ENCODE assay signal across 8 mouse cellular contexts in the genomic region with DNA sequence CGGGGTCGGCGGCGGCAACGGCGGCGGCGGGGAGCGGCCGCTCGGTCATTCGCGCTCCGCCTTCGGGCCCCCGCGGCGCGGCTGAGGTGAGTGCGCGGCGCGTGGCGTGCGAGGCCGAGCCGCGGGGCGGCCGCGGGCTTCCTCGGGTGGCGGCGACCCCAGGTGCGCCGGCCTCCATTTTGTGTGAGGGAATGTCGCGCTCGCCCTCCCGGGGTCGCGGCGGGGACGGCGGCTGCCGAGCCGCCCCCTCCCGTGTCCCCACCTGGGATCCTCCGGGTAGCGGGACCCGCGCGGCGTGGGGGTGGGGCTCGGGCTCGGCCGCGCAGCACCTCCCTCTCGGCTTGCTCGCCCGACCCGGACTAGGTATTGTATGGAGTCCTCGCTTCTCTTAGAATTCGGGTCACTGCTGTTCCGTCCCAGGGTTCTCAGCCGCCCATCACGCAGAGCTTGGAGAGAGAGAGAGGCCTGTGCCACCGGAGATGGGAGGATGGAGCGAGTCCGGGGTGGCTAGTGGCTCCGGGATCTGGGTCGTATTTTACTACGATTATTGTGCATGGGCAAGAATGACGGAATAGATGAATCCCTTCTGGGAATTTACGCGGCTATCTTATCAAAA. TPM values are rescaled to one million over a fixed set of nuclear protein-coding genes. Genes with fewer than 3 reads are reported as not detected.
DNase-seq lines count a peak whose midpoint lies in the region; ATAC-seq and TF ChIP-seq lines count a peak whose summit lies in the region.

No protein-coding gene starts in this region.

- no peak for TF ChIP-seq EP300 in ES-Bruce4 (IDR thresholded peaks at IDR 0.05; ENCODE audit: insufficient read depth, low read depth, low read length)

- TF ChIP-seq CTCF in ES-Bruce4 (IDR thresholded peaks at IDR 0.05; ENCODE audit: low read depth, low read length), result no peak

- H3K27ac ChIP-seq in ES-Bruce4 (ENCODE audit: insufficient read depth, low read length), result peak overlapping the region; percentile 83
- peak overlapping the region; percentile 97 for H3K27ac ChIP-seq in midbrain, embryonic 16.5 days (ENCODE audit: low read length)

- under 1% methylated on average over 44 of the region's 76 CpGs for WGBS in midbrain, embryonic 16.5 days

- peak; percentile 67 for DNase-seq in ZHBTc4 (ENCODE audit: low read depth, low spot score)
- DNase-seq in embryo, embryonic 9.5 days (ENCODE audit: extremely low spot score), result peak; percentile 70
- peak; percentile 10 to 23 for DNase-seq in heart, postnatal 10 days
- DNase-seq in left cerebral cortex, adult 8-10 months (ENCODE audit: low spot score in 2 of 2), result peak; percentile 26 to 41
- DNase-seq in thymus, postnatal 25 days, result peak; percentile 5
- DNase-seq in spleen, adult 18-20 months, result no peak

- intact Hi-C loops in heart, postnatal 10 days (cut with DNase I), result no loop called here

- no peaks in the 10 kb centered on the region; the same call in 1 of the 2 replicates for H3K36me3 ChIP-seq in ES-Bruce4 (ENCODE audit: control insufficient read depth, insufficient read depth, low read length, poor library complexity, severe bottlenecking)
- no peaks in the 10 kb centered on the region for H3K36me3 ChIP-seq in midbrain, embryonic 16.5 days (ENCODE audit: control insufficient read depth, insufficient read depth, low read length)

- no peaks in the 10 kb centered on the region for H3K9me3 ChIP-seq in ES-Bruce4 (replicated peaks; ENCODE audit: control insufficient read depth, insufficient read depth, low read length, poor library complexity, severe bottlenecking)
- H3K9me3 ChIP-seq in midbrain, embryonic 16.5 days (replicated peaks; ENCODE audit: control insufficient read depth, low read length, poor library complexity, severe bottlenecking), result no peaks in the 10 kb centered on the region

- H3K9ac ChIP-seq in ES-Bruce4 (ENCODE audit: low read depth, poor library complexity, severe bottlenecking), result peak overlapping the region; percentile 99
- peak overlapping the region; percentile 97 for H3K9ac ChIP-seq in midbrain, embryonic 16.5 days (ENCODE audit: low read depth, low read length)

- H3K27me3 ChIP-seq in ES-Bruce4 (ENCODE audit: control insufficient read depth, insufficient read depth, low read length, poor library complexity, severe bottlenecking), result no peaks in the 10 kb centered on the region
- H3K27me3 ChIP-seq in midbrain, embryonic 16.5 days (ENCODE audit: control insufficient read depth, insufficient read depth, low read depth, low read length), result peaks cover 3% of the 10 kb centered on the region

- peaks cover 5% of the 10 kb centered on the region for H3K4me1 ChIP-seq in ES-Bruce4 (ENCODE audit: control insufficient read depth, insufficient read depth, low read length)
- H3K4me1 ChIP-seq in midbrain, embryonic 16.5 days (ENCODE audit: control insufficient read depth, insufficient read depth, low read length), result peaks cover 12% of the 10 kb centered on the region

- peak overlapping the region; percentile 100 for H3K4me3 ChIP-seq in ES-Bruce4 (ENCODE audit: low read depth, low read length)
- peak overlapping the region; percentile 88 for H3K4me3 ChIP-seq in midbrain, embryonic 16.5 days (ENCODE audit: low read depth, low read length)

- H3K4me2 ChIP-seq in midbrain, embryonic 16.5 days (ENCODE audit: low read length), result peak overlapping the region; percentile 64

- TF ChIP-seq POLR2A in ES-Bruce4 (IDR thresholded peaks at IDR 0.05; ENCODE audit: insufficient read depth, low read length), result no peak

- peak; percentile 87 for ATAC-seq in midbrain, embryonic 16.5 days

RNA-seq across cellular contexts. Expression of gene Fam169a, which starts 4.6 kb away (rescaled TPM):
- 74.6 and 81.9 TPM in 2 replicates for polyA plus RNA-seq in ES-Bruce4 (2011; ENCODE audit: insufficient read depth, insufficient read length, low read depth, missing spikeins)
- under 1 TPM; 0.87 to 0.89 TPM for total RNA-seq in heart, postnatal 10 days (2021)
- 10 to 100 TPM; 44.6 to 52.0 (median 50.7) TPM for total RNA-seq in left cerebral cortex, adult 8-10 months (2022)
- polyA plus RNA-seq in midbrain, embryonic 16.5 days (2015; fragmentation: Nextera tagmentation; extraction: Ambion mirVana), result 36.6 and 38.2 TPM in 2 replicates

RNA-seq across cellular contexts. Expression of gene Gm6169, which starts 27.3 kb away (rescaled TPM):
- 165 and 181 TPM in 2 replicates for polyA plus RNA-seq in ES-Bruce4 (2011; ENCODE audit: insufficient read depth, insufficient read length, low read depth, missing spikeins)
- total RNA-seq in heart, postnatal 10 days (2021), result 10 to 100 TPM in 1 of 2 experiments, under 1 TPM in 1; 0.48 to 14.0 TPM
- 1 to 10 TPM in 2 of 4 experiments, not detected in 2; 1.2 to 3.0 TPM for total RNA-seq in left cerebral cortex, adult 8-10 months (2022)
- 0.61 and 0.67 TPM in 2 replicates for polyA plus RNA-seq in midbrain, embryonic 16.5 days (2015; fragmentation: Nextera tagmentation; extraction: Ambion mirVana)

RNA-seq across cellular contexts. Expression of gene 1700029F12Rik, which starts 37.6 kb away (rescaled TPM):
- not detected in 2 replicates for polyA plus RNA-seq in ES-Bruce4 (2011; ENCODE audit: insufficient read depth, insufficient read length, low read depth, missing spikeins)
- not detected for total RNA-seq in heart, postnatal 10 days (2021)
- total RNA-seq in left cerebral cortex, adult 8-10 months (2022), result not detected
- polyA plus RNA-seq in midbrain, embryonic 16.5 days (2015; fragmentation: Nextera tagmentation; extraction: Ambion mirVana), result not detected in 2 replicates

Comparison
In these comparisons a context has a peak if more than half of its experiments do, and no peak if none do; other contexts are left out.
1. DNase-seq: peak in ZHBTc4 (single experiment), embryo, embryonic 9.5 days (single experiment), heart, postnatal 10 days (2 of 2), left cerebral cortex, adult 8-10 months (2 of 2) and thymus, postnatal 25 days (single experiment); none in spleen, adult 18-20 months (0 of 2).
2. RNA of gene Fam169a, which starts 4.6 kb away (total RNA-seq): 44.6 to 52.0 TPM in left cerebral cortex, adult 8-10 months; 0.87 to 0.89 TPM in heart, postnatal 10 days; every median in the first group is over 10 times any median in the second.